Mouse (Mus musculus): Measurements from ENCODE around the gene Vmn2r74.

Gene Vmn2r74

GRCm38 (mm10) chr7:85961529-85961928, at the start of gene Vmn2r74:
Vmn2r74 (minus strand) TSS chr7:85961629.
- DNase-seq (ENCODE audit: low spot score), result no peak

GRCm38 (mm10) chr7:86007533-86007932, 46.1 kb upstream of the Vmn2r74 start:
- DNase-seq (ENCODE audit: low spot score), result no peak

All from ovary, postnatal 10 days (tissue).